Mouse (Mus musculus): ENCODE data around the gene Syne2.

The Syne2 gene

GRCm38 (mm10) chr12:75817959-75818452, at the start of gene Syne2:
Syne2 (plus strand) TSS chr12:75818134.
- peak; percentile 35 for DNase-seq (ENCODE audit: low read depth, low spot score)

- DNase-seq (ENCODE audit: low read depth, low spot score): no peak
These were observed 46.5 kb upstream of the Syne2 start for GRCm38 (mm10) chr12:75771410-75771809.

GRCm38 (mm10) chr12:75772424-75773034, 45.4 kb upstream of the Syne2 start:
- DNase-seq (ENCODE audit: low read depth, low spot score): peak; percentile 23

GRCm38 (mm10) chr12:75781445-75781844, 36.5 kb upstream of the Syne2 start:
- DNase-seq (ENCODE audit: low read depth, low spot score): no peak

- no peak for DNase-seq (ENCODE audit: low read depth, low spot score)
These were observed 35.9 kb upstream of the Syne2 start for GRCm38 (mm10) chr12:75781995-75782394.

DNA sequence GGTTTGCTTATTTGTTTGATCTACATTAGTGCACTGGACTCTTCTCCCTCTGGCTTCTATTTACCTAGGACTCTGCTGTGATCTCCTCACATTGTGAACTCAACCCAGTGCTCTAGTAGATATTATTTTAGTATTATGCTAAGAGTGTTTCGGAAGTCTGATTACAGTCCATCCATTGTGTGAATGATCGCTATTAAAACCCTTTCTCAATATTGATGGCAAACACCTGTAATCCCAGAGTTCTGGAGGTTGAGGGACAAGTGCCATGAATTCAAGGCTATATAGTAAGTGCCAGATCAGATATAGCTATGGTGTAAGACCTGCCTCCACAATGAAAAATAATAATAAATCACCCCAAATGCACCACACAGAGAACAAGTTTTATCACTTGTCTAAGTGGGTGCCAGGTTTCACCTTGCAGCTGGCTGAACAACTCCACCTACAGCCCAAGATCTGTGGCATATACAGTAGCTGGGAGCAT, 33.6 kb upstream of the Syne2 start:
- DNase-seq (ENCODE audit: low read depth, low spot score): no peak

DNA sequence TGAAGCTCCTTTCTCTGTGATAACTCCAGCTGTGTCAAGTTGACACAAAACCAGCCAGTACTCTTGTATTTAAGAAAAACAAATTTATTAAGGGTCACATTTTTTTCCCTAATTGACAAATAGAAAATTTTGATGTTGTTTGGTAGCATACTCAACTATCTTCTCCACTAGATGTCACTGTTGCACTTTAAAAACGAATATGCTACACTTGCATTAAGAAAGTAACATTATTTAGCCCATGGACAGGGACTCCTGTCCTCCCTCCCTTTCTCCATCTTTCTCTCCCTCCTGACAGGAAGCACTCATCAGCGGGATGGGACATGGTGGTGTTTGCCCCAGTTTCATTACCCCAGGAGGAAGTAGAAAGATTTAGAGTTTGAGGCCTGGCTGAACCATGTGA, 31.3 kb upstream of the Syne2 start:
- peak; percentile 17 for DNase-seq (ENCODE audit: low read depth, low spot score)

DNA sequence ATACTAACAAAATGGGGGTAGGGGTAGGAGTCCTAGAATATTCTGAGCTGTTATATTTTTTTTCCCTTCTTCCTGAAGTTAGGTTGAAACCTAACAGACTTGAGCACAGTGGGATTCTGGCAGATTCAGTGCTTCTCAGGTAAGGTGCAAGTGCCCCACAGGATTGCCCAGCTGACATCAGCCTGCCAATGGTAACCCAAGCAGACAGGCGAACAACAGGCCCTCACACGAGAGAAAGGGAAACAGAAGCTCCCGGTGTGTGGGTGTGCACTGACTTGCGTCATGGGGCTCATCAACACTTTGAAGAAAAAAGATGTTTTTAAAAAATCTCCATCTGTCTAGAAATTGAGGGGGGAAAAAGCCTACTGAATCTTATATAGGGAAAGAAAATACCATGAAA, 28.5 kb upstream of the Syne2 start:
- DNase-seq (ENCODE audit: low read depth, low spot score): no peak

GRCm38 (mm10) chr12:75794527-75794926, 23.4 kb upstream of the Syne2 start:
- no peak for DNase-seq (ENCODE audit: low read depth, low spot score)

GRCm38 (mm10) chr12:75796510-75796909, 21.4 kb upstream of the Syne2 start:
- DNase-seq (ENCODE audit: low read depth, low spot score): no peak

DNA sequence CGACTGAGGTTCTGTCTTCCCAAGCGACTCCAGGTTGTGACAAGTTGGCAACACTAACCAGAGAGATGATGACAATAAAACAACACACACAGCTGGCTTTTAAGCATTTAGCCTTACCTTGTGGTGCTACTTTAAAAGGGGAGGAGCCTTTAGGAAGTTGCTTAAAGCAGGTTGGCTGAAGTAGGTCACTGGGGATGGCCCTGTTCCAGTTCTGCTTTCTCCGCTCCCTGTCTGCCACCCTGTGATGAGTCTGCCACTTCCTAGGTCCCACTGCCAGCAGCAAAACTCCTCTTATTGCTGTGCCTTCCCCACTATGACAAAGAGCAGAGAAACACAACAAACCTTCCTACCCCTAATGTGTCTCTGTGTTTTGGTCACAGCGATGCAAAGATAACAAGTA, 11.7 kb upstream of the Syne2 start:
- DNase-seq (ENCODE audit: low read depth, low spot score): no peak

GRCm38 (mm10) chr12:75813766-75814165, 4.2 kb upstream of the Syne2 start:
- no peak for DNase-seq (ENCODE audit: low read depth, low spot score)

GRCm38 (mm10) chr12:75814551-75814950, 3.4 kb upstream of the Syne2 start:
- DNase-seq (ENCODE audit: low read depth, low spot score): no peak

- DNase-seq (ENCODE audit: low read depth, low spot score): no peak
These were observed 715 bp upstream of the Syne2 start for GRCm38 (mm10) chr12:75816981-75817856.

- DNase-seq (ENCODE audit: low read depth, low spot score): no peak
These were observed 810 bp downstream of the Syne2 start for GRCm38 (mm10) chr12:75818453-75819434.

GRCm38 (mm10) chr12:75819481-75819880, 1.5 kb downstream of the Syne2 start:
- DNase-seq (ENCODE audit: low read depth, low spot score): no peak

- DNase-seq (ENCODE audit: low read depth, low spot score): no peak
These were observed 2.3 kb downstream of the Syne2 start for GRCm38 (mm10) chr12:75820216-75820615.

GRCm38 (mm10) chr12:75822122-75822521, 4.2 kb downstream of the Syne2 start:
- no peak for DNase-seq (ENCODE audit: low read depth, low spot score)

- no peak for DNase-seq (ENCODE audit: low read depth, low spot score)
These were observed 5.5 kb downstream of the Syne2 start for GRCm38 (mm10) chr12:75823475-75823874.

- no peak for DNase-seq (ENCODE audit: low read depth, low spot score)
These were observed 7.5 kb downstream of the Syne2 start for GRCm38 (mm10) chr12:75825458-75825857.

DNA sequence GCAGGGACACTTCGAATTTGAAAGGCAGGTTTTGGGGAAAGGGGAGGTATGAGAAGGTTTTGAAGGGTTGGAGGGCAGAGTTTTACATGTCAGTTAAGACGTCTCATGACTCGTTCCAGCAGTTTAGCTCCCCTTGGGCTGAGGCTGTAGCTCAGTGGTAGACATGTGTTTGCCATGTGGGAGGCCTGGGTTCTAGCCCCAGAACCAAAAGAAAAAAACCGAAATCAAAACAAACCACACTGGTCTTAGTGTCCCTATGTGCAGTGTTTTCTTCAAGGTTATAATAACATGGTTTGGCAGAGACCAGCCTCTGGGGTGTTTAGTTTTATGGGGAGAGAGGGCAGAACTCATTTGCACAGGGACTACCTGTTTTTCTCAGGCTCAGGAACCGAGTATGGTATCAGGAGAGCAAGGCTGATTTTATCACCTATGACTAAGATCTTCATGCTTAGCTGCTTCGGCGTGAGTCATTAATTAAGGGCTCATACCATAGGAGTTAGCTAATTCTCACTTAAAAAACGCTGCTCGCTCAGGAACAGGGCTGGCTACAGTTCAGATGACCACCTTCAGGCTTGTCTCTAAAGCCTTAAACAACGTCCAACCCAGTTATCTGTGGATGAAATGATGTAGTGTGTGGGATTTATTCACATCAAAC, 8.9 kb downstream of the Syne2 start:
- DNase-seq (ENCODE audit: low read depth, low spot score): no peak
